Mouse (Mus musculus) G1E (cell line): ENCODE results near the gene Ccr7. TPM values are rescaled to one million over a fixed set of nuclear protein-coding genes. Genes with fewer than 3 reads are reported as not detected.

Experiments
- ATAC-seq: 2 replicates; pipeline ENCODE4 v1.8.0; 2016; ENCODE audit warnings: mild to moderate bottlenecking; ENCODE audit not compliant: insufficient number of reproducible peaks, poor library complexity, low FRiP score, severe bottlenecking; ENCODE audit errors: extremely low read depth
- DNase-seq: peaks from one replicate; pipeline ENCODE4 v3.0.0; 2012; ENCODE audit warnings: low spot score
- H3K27me3 ChIP-seq: 2 replicates; pipeline ENCODE4 v1.6.1; 2012; ENCODE audit warnings: mild to moderate bottlenecking, low read length, inconsistent platforms; ENCODE audit not compliant: insufficient read depth
- H3K36me3 ChIP-seq: replicated peaks from 2 replicates; pipeline ENCODE3; 2012; ENCODE audit warnings: mild to moderate bottlenecking, inconsistent platforms
- H3K4me1 ChIP-seq: 2 replicates; pipeline ENCODE4 v1.6.1; 2012; ENCODE audit warnings: low read depth, low read length, inconsistent platforms, mixed read lengths; ENCODE audit not compliant: insufficient read depth
- H3K4me3 ChIP-seq: 2 replicates; pipeline ENCODE4 v1.5.1; 2012; ENCODE audit warnings: low read depth, mild to moderate bottlenecking, inconsistent platforms, low read length, moderate library complexity, mixed read lengths
- H3K9me3 ChIP-seq: replicated peaks from 2 replicates; pipeline ENCODE4 v1.6.1; 2012; ENCODE audit warnings: inconsistent platforms
- CTCF ChIP-seq: IDR thresholded peaks from 2 replicates; pipeline ENCODE4 v1.5.1; 2012; ENCODE audit warnings: low read depth, low read length, inconsistent platforms, mixed read lengths
- GATA1 ChIP-seq: IDR thresholded peaks from 2 replicates; pipeline ENCODE4 v1.6.1; 2012; ENCODE audit warnings: borderline replicate concordance, low read length, inconsistent platforms, mixed read lengths
- GATA2 ChIP-seq: IDR thresholded peaks from 2 replicates; pipeline ENCODE4 v1.6.1; 2012; ENCODE audit warnings: low read depth, low read length, inconsistent platforms, borderline replicate concordance
- POLR2AphosphoS5 ChIP-seq: IDR thresholded peaks from 2 replicates; pipeline ENCODE4 v1.6.1; 2012; ENCODE audit warnings: low read depth, low read length, inconsistent platforms; ENCODE audit not compliant: insufficient replicate concordance
- TAL1 ChIP-seq: conservative IDR thresholded peaks from 2 replicates; pipeline ENCODE4 v1.6.1; 2012; ENCODE audit warnings: low read depth, low read length, inconsistent platforms, mixed read lengths
- polyA plus RNA-seq: library from polyadenylated mRNA; stranded (reverse); fragments of >175 nt; gene quantifications from 2 replicates; pipeline ENCODE4 v1.2.3, GENCODE M21; 2012
- total RNA-seq, 2 experiments: library from RNA; stranded (forward) in 1 of 2; stranded (reverse) in 1 of 2; fragments of 200-1000 nt in 1 of 2; fragments of >200 nt in 1 of 2; fragmentation: Nextera tagmentation in 1 of 2; gene quantifications; 2 replicates each; pipeline ENCODE4 v1.2.3; 2014 to 2017

The Ccr7 gene
- total and polyA plus RNA-seq, 3 experiments = 0.11 TPM; not detected in 2

DNA sequence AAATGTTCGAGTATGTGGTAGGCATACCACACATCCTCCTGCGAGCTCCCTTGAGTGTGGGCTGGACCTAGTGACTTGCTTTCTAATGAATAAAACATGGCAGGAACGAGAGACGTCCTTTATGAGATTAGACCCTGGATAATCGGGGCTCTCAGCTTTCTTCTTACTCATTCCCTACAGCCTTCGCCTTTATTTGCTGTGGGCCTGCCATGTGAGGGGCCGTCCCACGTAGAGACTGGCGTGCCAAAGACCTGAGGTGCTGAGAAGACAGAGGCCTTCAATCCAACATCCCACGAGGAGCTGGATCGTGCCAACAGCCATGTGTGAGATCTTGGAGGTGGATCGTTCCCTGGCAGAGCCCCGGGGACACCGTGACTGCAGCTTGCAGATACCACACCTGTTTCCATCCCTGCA, 33.7 kb downstream of the Ccr7 start:
- H3K27me3 ChIP-seq = peaks cover 16% of the 10 kb centered on the region
- H3K36me3 ChIP-seq = no peaks in the 10 kb centered on the region
- H3K9me3 ChIP-seq = no peaks in the 10 kb centered on the region
- no peak for DNase-seq
- no peak overlapping the region for H3K4me3 ChIP-seq
- ATAC-seq = no peak
- peaks cover 3% of the 10 kb centered on the region for H3K4me1 ChIP-seq
- TF ChIP-seq GATA1 = no peak
- no peak for TF ChIP-seq TAL1
- no peak for TF ChIP-seq POLR2AphosphoS5
- no peak for TF ChIP-seq GATA2
- no peak for TF ChIP-seq CTCF

DNA sequence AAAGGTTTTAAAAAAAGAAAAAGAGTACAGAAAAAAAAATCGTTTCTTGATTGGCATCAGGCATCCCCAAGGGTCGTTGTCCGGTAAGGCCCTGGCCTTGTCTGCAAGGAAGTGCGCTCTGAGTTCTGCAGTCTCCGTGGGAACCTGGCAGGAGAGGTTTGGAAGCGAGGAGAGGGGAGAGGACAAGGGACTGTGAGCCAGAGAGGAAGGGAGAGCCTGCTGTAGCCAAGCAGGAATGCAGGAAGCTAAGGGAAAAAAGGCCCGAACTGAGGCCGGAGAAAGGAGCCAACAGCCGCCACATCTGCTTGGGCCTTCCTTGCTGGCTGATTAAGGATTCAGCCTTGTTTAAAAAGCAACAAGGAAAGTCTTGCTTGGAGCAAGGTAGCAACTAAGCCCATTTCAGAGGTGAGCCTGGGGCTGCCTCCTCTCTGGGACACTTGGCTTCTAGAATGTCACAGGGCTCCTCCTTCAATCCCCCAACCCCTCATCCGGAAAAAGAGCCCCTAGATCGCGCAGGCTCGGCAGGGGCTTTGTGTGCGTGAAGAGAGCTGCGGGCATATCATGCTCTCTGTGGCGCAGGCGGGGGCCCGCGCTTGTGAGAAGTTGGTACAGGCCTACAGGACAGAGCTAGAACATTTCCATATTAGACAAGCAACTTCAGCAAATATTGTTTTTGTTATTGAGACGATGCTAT, 34.2 kb downstream of the Ccr7 start:
- H3K27me3 ChIP-seq = peaks cover 14% of the 10 kb centered on the region
- TF ChIP-seq GATA1 (no peak), CTCF (no peak), POLR2AphosphoS5 (no peak), TAL1 (no peak), GATA2 (no peak)
- peaks cover 3% of the 10 kb centered on the region for H3K4me1 ChIP-seq
- DNase-seq (no peak), ATAC-seq (no peak)
- H3K4me3 ChIP-seq = no peak overlapping the region
- H3K9me3 ChIP-seq = no peaks in the 10 kb centered on the region
- no peaks in the 10 kb centered on the region for H3K36me3 ChIP-seq

DNA sequence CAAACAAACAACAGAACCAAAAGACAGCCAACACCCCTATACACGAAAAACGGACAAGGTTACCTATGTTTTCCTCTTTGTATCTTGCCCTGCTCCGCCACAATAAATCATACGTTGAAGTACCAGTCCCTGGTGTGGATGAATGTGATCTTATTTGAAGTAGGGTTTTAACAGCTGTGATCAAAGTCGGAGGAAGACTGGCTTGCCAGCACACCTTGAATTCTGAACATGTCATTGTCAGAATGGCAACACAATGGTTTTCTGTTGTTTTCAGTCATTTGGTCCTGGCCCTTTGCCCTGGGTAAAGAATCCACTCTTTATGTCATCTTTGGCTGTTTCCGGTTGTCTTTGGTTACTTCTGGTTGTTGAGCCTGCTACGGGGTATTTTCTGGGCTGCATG, 35.9 kb downstream of the Ccr7 start:
- Histone ChIP-seq H3K27me3 (peaks cover 10% of the 10 kb centered on the region), H3K4me3 (no peak overlapping the region), H3K36me3 (no peaks in the 10 kb centered on the region), H3K4me1 (peaks cover 3% of the 10 kb centered on the region), H3K9me3 (no peaks in the 10 kb centered on the region)
- TF ChIP-seq CTCF (no peak), TAL1 (no peak)
- DNase-seq (no peak), ATAC-seq (no peak)

DNA sequence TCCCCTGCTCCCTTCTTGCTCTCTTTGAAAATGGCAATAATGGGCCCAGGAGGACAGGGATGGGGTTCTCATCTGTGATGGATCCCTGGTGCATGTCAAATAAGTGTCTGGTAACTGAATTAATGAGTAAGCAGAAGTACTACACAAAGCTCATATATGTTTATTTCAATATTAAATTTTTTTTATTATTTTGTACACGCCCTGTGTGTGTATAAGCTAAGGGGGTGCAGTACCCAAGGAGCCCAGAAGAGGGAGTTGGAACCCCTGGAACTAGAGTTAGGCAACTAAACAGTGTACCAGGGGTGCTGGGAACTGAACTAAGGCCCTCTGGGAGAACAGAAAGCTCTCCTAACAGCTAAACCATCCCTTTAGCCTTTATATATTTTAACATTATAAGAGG, 36.5 kb downstream of the Ccr7 start:
- Histone ChIP-seq H3K9me3 (no peaks in the 10 kb centered on the region), H3K27me3 (peaks cover 10% of the 10 kb centered on the region), H3K4me1 (peaks cover 3% of the 10 kb centered on the region), H3K36me3 (no peaks in the 10 kb centered on the region), H3K4me3 (no peak overlapping the region)
- ATAC-seq = no peak
- DNase-seq = no peak
- TF ChIP-seq GATA2 (no peak), POLR2AphosphoS5 (no peak), CTCF (no peak), GATA1 (no peak), TAL1 (no peak)

DNA sequence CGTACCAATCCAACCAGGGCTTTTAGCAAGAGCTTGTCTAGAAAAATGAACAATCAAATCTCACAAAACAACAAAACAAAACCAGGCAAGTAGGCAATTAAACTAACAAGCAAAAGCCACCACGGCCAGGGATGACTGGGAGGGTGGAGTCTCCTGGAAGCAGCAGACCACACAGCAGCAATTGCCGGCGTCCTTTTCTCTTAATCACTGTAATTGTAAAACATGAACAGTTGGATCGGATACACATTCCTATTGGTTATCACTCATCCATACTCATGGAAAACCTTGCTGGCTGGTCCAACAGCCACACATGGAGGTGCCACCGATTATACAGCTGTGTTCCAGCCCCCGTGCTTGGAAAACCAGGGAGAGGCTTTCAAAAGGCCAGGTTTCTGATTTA, 37.0 kb downstream of the Ccr7 start:
- DNase-seq = no peak
- ATAC-seq = no peak
- peaks cover 10% of the 10 kb centered on the region for H3K27me3 ChIP-seq
- no peaks in the 10 kb centered on the region for H3K9me3 ChIP-seq
- peaks cover 3% of the 10 kb centered on the region for H3K4me1 ChIP-seq
- H3K4me3 ChIP-seq = no peak overlapping the region
- no peaks in the 10 kb centered on the region for H3K36me3 ChIP-seq
- TF ChIP-seq GATA2 = no peak
- no peak for TF ChIP-seq CTCF
- no peak for TF ChIP-seq GATA1
- no peak for TF ChIP-seq POLR2AphosphoS5
- TF ChIP-seq TAL1 = no peak

DNA sequence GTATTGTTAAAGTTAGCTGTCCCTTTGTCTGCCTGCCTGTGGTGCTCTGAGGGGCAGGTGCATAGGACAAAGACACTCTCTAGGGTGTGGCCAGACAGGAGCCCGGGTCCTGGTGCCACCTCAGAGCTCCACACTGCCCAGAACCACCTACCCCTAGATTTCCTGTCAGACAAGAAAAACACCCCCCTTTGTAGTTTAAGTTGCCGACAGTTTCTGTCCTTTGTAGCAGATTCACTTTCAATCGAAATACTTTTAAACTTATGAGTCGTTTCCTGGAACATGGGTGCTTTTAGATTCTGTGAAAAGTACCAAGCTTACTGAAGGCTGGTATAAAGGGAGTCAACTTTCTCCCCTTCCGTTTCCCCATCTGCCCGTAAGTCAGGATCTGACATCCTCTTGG, 38.9 kb downstream of the Ccr7 start:
- Histone ChIP-seq H3K36me3 (no peaks in the 10 kb centered on the region), H3K9me3 (no peaks in the 10 kb centered on the region), H3K4me3 (no peak overlapping the region), H3K27me3 (peaks cover 13% of the 10 kb centered on the region; the same call in 1 of the 2 replicates), H3K4me1 (peaks cover 13% of the 10 kb centered on the region)
- ATAC-seq = no peak
- no peak for DNase-seq
- TF ChIP-seq CTCF (no peak), POLR2AphosphoS5 (no peak), GATA1 (no peak), TAL1 (no peak), GATA2 (no peak)
